Mouse (Mus musculus) erythroid progenitor cell, adult 5-6 weeks (primary cell): ENCODE results near the gene Adcy1. TPM values are rescaled to one million over a fixed set of nuclear protein-coding genes. Genes with fewer than 3 reads are reported as not detected.

Experiments used
- ATAC-seq: replicated peaks from 2 replicates; pipeline ENCODE4 v1.8.0; 2016; ENCODE audit warnings: moderate number of reproducible peaks, mild to moderate bottlenecking, moderate TSS enrichment, inconsistent platforms; ENCODE audit not compliant: poor library complexity, low FRiP score, severe bottlenecking
- total RNA-seq, 2 experiments: library from RNA; stranded (forward) in 1 of 2; stranded (reverse) in 1 of 2; fragments of 150-400 nt in 1 of 2; fragments of 186-747, 209-891 nt in 1 of 2; gene quantifications; 2 replicates each; pipeline versions ENCODE4 v1.2.3 to v1.2.4; 2015 to 2017; ENCODE audit warnings: low replicate concordance in 2 of 2

Gene Adcy1
- total RNA-seq, 2 experiments from 2014 or later, result not detected

GRCm38 (mm10) chr11:7068479-7069235 is 5.4 kb downstream of the Adcy1 start:
- no peak for ATAC-seq

DNA sequence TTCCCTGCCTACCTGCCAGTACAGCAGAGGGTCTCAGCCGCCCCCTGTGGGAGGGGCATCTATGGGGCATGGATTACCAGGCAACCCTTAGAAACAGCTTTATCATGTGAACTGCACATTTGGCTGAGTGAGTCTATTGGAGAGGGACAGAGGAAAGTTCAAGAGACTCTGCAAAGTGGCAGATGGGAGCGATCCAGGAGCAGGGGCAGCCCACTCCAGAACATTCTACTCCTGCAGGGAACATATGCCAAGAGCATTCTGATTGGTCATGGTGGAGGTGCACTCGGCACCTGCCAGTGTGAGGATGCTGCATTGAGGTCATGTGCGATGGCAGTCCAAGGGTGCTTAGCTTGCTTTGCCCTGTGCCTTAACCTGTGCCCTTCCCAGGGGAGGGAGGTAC is 6.5 kb downstream of the Adcy1 start:
- ATAC-seq, result no peak

DNA sequence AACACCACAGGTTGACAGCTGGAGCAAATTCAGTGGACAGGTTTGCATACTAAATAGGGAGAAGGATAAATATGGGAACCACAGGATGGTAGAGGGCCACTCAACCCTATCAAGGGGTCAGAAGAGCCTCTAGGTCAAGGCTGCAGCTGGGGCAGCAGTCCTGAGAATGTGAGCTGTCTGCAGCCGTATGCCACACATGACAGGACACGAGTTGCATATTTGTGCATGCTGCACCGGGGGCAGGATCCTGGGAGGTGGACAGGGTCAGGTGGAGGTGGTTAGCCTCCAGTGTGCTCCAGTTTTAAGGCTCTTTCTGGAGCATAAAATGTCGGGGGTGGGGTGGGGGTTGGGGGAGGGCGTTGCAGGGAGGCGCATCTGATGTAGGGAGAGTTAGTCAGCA is 8.3 kb downstream of the Adcy1 start:
- no peak for ATAC-seq

DNA sequence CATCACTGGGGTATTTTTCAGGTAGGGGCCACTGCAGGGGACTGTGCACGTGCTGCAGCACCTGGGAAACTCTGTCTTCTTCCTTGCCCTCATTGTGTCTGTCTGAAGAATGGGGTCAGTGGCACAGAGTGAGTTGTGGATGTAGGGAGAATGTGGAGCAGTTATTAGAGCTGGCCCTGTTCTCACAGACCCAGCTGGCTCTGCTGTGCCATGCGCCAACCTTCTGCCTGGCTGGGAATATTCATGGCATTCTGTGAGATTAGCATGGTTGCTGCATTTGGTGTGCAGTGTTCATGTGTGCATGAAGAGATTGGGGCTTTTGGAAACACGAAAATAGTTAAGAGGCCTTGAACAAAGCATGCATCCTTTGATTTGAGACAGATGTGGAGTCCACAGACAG is 10.3 kb downstream of the Adcy1 start:
- no peak for ATAC-seq

DNA sequence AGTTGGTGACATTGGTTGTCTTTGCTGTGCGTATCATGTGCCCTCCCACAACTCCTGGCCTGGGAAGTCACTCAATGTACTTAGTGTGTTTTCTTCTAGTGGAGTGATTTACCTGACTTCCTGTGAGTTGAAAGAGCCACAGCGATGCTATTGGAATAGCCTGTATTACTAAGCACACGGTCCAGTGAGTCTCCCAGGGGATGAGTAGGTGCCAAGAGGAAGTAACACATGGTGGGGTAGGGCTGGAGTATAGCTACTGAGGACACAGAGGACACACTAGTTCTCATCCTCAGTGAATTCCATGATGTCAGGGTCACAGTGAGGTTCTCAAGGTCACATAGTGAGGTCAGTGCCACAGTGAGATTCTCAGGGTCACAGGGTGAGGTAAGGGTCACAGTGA is 13.2 kb downstream of the Adcy1 start:
- ATAC-seq, result no peak

GRCm38 (mm10) chr11:7081893-7082292 is 18.6 kb downstream of the Adcy1 start:
- no peak for ATAC-seq

- ATAC-seq, result no peak
Measured at GRCm38 (mm10) chr11:7083911-7084310, 20.6 kb downstream of the Adcy1 start.

DNA sequence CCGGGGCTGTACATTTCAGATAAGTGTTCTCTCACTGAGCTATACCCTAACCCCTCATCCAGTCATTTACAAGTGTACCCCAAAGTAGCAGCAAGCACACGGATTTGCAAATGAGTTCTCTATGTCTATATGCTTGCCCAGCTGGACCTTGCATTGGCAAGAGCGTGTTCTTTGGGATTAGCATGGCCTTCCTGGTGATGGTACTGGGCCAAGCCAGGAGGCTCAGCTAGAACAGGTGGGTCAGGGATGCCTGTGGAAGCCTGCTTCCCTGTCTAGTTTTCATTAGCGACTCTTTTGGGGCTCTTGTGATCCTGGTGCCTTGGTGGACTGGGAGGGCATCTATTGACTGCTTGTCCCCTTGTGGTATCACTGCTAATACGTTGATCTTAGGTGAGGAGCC is 21.9 kb downstream of the Adcy1 start:
- ATAC-seq, result no peak

DNA sequence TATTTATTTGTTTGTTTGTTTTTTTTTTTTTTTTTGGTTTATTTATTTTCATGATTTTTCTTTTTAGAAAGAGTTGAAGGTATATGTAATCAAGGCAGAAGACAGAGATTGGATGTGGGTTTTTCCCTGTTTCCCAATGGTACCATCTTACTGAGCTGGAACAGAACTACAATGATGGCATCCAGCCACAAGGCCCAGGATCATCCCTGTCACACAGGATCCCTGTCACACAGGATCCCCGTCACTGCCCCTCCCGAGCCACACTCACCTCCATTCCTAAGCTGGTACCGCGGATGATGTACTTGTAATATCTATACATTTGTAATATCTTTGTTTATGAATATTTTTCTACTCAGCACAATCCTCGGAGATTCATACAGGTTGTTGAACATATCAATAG is 27.8 kb downstream of the Adcy1 start:
- no peak for ATAC-seq

GRCm38 (mm10) chr11:7094844-7095243 is 31.6 kb downstream of the Adcy1 start:
- ATAC-seq, result no peak

DNA sequence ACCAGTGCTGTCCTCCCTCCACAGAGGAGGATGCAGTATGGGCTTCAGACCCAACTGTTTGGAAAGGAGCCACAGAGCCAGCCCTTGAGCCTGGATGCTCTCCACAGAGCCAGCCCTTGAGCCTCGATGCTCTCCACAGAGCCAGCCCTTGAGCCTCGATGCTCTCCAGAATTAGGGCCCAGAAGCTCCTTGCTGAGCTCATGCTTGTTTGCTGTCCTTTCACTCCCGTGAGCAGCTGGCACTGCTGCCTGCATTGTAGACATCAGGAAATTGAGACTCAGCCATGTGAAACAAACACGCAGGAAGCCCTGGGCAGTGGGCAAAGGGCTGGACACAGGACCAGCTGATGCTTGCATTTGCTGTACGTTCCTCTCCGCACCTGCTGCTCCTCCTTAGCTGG is 38.4 kb downstream of the Adcy1 start:
- ATAC-seq, result no peak

DNA sequence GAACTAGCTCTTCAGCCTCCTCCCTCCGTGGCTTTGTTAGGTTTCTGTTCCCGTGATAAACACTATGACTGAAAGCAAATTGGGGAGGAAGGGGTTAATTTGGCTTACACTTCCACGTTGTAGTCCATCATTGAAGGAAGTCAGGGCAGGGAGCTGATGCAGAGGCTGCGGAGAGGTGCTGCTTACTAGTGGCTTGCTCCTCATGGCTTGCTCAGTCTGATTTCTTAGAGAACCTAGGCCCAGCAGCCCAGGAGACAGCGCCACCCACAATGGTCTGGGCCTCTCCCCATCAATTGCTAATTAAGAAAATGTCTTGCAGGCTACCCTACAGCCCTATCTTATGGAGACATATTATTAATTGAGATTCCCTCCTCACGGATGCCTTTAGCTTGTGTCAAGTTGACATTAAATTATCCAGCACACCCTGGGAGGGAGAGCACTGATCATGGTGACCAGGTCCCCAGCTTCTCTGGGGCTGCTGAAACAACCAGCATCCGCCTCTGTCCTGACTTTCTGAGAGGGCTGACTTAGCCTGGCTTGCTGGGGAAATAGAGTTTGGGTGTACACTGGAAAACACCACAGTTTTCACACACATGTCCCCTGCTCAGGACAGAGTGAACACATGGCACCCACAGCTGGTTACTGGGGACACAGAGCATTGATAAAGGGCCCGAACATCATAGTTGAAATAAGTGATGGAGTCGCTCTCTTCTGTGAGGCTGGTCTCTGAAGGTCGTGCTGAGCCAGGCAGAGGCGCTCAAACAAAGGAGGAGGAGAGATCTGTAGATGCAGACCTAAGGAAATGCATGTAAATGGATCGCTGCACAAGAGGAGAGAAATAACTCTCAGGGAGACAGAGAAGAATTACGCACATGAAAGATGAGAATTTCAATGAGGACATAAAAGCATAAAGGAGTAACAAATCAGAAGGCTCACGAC is 39.2 kb downstream of the Adcy1 start:
- ATAC-seq, result no peak

DNA sequence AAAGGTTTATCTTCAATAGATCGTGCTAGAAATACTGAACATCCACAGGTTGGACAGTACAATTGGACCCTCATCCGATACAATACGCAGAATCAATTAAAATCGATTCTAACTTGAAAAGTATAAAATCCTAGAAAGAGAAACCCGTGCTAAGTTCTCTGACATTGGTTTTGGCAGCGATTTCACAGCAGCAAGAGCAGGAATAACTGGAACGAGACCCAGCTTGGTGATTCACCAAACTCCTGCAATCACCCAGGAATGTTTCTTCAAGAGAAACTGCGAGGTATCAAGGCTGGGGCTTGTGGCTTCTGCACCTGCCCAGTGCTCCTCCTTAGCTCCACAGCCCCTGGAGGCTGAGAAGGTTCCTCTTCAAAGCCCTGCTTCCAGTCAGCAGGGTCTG is 42.0 kb downstream of the Adcy1 start:
- ATAC-seq, result no peak

GRCm38 (mm10) chr11:7109131-7109530 is 45.8 kb downstream of the Adcy1 start:
- ATAC-seq, result no peak

- ATAC-seq, result no peak
Measured at GRCm38 (mm10) chr11:7113046-7113445, 49.8 kb downstream of the Adcy1 start.

DNA sequence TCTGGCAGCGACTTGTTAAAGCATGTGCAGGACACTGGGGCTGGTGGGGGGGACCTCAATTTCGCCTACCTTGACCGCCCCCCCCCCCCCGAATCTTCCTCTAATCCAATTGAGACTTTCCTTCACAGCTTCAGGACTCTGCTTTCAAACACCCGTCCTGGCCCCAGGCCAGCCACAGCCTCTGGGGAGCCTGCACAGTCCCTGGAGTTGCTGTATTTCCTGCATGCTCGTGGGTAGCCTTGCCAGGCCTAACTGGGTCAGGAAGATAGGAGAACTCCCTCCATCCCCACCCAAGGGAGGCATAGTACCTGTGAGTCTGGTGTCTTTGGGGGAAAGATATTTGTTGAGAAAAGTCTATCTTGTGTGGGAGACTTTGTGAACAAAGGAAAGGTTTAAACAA is 50.4 kb downstream of the Adcy1 start:
- ATAC-seq, result no peak

- ATAC-seq, result no peak
Measured at GRCm38 (mm10) chr11:7114312-7114711, 51.0 kb downstream of the Adcy1 start.

DNA sequence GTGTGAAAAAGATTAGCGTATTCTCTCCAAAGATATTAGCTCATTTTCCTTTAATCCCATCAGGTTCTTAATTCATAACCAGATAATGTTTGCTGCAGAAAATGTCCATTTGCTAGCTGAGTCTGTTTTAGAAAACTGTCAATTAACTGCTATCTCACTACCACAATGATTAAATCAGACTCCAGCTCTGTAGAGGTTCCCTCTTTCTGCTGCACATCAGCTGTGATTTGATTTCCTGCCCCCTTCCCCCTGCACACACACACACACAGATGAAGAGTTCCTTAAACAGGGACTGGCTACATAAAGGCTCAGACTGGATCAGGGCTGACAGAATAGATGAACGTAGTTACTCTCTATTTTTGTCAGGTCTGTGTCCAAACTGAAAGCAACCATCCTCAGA is 53.4 kb downstream of the Adcy1 start:
- no peak for ATAC-seq

- no peak for ATAC-seq
Measured at GRCm38 (mm10) chr11:7129319-7130051, 66.2 kb downstream of the Adcy1 start.

- no peak for ATAC-seq
Measured at GRCm38 (mm10) chr11:7132736-7133387, 69.6 kb downstream of the Adcy1 start.
